Mouse (Mus musculus): ENCODE data around the gene Abhd11. TPM values are rescaled to one million over a fixed set of nuclear protein-coding genes. Genes with fewer than 3 reads are reported as not detected.

Abhd11 gene
- polyA plus RNA-seq, 1 experiment from 2014 or later, result 59.9 TPM

GRCm38 (mm10) chr5:134970671-134971070 is 38.3 kb upstream of the Abhd11 start:
- 51% methylated on average over 8 of the region's 8 CpGs for WGBS (ENCODE audit: insufficient replicate concordance)
- ATAC-seq (replicated peaks; ENCODE audit: insufficient number of reproducible peaks, low FRiP score, low TSS enrichment), result no peak
- Histone ChIP-seq H3K36me3 (ENCODE audit: control insufficient read depth, insufficient read depth, low read length) (no peaks in the 10 kb centered on the region), H3K9ac (ENCODE audit: low read depth, low read length) (no peak overlapping the region), H3K27me3 (ENCODE audit: control insufficient read depth, insufficient read depth, low read length) (peaks cover 4% of the 10 kb centered on the region; the same call in 1 of the 2 replicates), H3K4me1 (ENCODE audit: control insufficient read depth, insufficient read depth, low read length) (peaks cover 8% of the 10 kb centered on the region; the same call in 1 of the 2 replicates), H3K4me3 (ENCODE audit: low read depth, low read length) (no peak overlapping the region), H3K27ac (ENCODE audit: low read depth, low read length) (no peak overlapping the region), H3K9me3 (replicated peaks; ENCODE audit: control insufficient read depth, low read length) (no peaks in the 10 kb centered on the region), H3K4me2 (no peak overlapping the region)

DNA sequence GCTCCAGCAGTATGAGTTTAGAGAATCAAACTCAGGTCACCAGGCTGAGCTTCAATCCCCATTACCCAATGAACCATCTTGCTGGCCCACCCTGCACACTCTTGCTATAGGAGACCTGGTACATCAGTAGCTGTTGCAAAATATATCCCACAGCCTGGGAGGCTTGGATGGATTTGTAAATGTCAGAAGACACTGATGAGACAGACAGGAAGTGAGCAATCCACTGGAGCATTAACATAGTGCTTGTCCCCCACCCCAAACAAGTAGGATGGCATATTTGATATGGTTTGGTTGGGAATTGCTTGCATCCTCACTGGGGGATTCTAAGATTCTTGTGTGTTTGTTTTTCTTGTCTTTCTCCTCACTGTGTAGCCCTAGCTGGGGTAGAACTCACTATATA is 35.9 kb upstream of the Abhd11 start:
- no peaks in the 10 kb centered on the region for H3K36me3 ChIP-seq (ENCODE audit: control insufficient read depth, insufficient read depth, low read length)
- H3K4me2 ChIP-seq, result no peak overlapping the region
- no peak for ATAC-seq (replicated peaks; ENCODE audit: insufficient number of reproducible peaks, low FRiP score, low TSS enrichment)
- peaks cover 8% of the 10 kb centered on the region; the same call in 1 of the 2 replicates for H3K4me1 ChIP-seq (ENCODE audit: control insufficient read depth, insufficient read depth, low read length)
- no peak overlapping the region for H3K9ac ChIP-seq (ENCODE audit: low read depth, low read length)
- no peak overlapping the region for H3K27ac ChIP-seq (ENCODE audit: low read depth, low read length)
- no peaks in the 10 kb centered on the region for H3K27me3 ChIP-seq (ENCODE audit: control insufficient read depth, insufficient read depth, low read length)
- H3K4me3 ChIP-seq (ENCODE audit: low read depth, low read length), result no peak overlapping the region
- no peaks in the 10 kb centered on the region for H3K9me3 ChIP-seq (replicated peaks; ENCODE audit: control insufficient read depth, low read length)

DNA sequence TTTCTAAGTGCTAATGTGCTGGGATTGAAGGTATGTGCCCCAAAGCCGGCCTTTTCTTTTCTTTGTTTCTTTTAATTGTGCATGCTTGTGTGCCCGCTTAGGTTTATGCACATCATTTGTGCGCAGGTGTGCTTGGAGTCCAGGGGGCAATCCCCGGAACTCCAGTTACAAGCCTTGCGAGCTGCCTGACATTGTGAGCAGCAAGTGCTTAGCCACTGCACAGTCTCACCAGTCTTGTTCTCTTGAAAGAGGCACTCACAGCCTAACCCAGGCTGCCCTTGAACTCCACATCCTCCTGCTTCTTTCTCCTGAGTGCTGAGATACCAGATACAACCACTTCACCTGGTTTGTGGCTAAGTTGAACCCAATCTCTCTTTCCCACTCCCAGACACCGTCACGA is 35.4 kb upstream of the Abhd11 start:
- Histone ChIP-seq H3K4me3 (ENCODE audit: low read depth, low read length) (no peak overlapping the region), H3K9ac (ENCODE audit: low read depth, low read length) (no peak overlapping the region), H3K36me3 (ENCODE audit: control insufficient read depth, insufficient read depth, low read length) (no peaks in the 10 kb centered on the region), H3K27ac (ENCODE audit: low read depth, low read length) (no peak overlapping the region), H3K27me3 (ENCODE audit: control insufficient read depth, insufficient read depth, low read length) (no peaks in the 10 kb centered on the region), H3K4me2 (no peak overlapping the region), H3K9me3 (replicated peaks; ENCODE audit: control insufficient read depth, low read length) (no peaks in the 10 kb centered on the region), H3K4me1 (ENCODE audit: control insufficient read depth, insufficient read depth, low read length) (peaks cover 8% of the 10 kb centered on the region; the same call in 1 of the 2 replicates)
- WGBS (ENCODE audit: insufficient replicate concordance), result 76% methylated on average over 7 of the region's 7 CpGs
- ATAC-seq (replicated peaks; ENCODE audit: insufficient number of reproducible peaks, low FRiP score, low TSS enrichment), result no peak

GRCm38 (mm10) chr5:134974294-134974693 is 34.7 kb upstream of the Abhd11 start:
- 0 out of 2 replicates have a peak overlapping the region, but pooled peaks have one; percentile 15 for H3K27ac ChIP-seq (ENCODE audit: low read depth, low read length)

GRCm38 (mm10) chr5:134974921-134975320 is 34.0 kb upstream of the Abhd11 start:
- Histone ChIP-seq H3K27ac (ENCODE audit: low read depth, low read length) (no peak overlapping the region), H3K9me3 (replicated peaks; ENCODE audit: control insufficient read depth, low read length) (no peaks in the 10 kb centered on the region), H3K4me1 (ENCODE audit: control insufficient read depth, insufficient read depth, low read length) (peaks cover 8% of the 10 kb centered on the region; the same call in 1 of the 2 replicates), H3K27me3 (ENCODE audit: control insufficient read depth, insufficient read depth, low read length) (no peaks in the 10 kb centered on the region), H3K4me3 (ENCODE audit: low read depth, low read length) (no peak overlapping the region), H3K4me2 (no peak overlapping the region), H3K9ac (ENCODE audit: low read depth, low read length) (no peak overlapping the region), H3K36me3 (ENCODE audit: control insufficient read depth, insufficient read depth, low read length) (no peaks in the 10 kb centered on the region)
- 50% methylated on average over 2 of the region's 2 CpGs for WGBS (ENCODE audit: insufficient replicate concordance)
- no peak for ATAC-seq (replicated peaks; ENCODE audit: insufficient number of reproducible peaks, low FRiP score, low TSS enrichment)

More at GRCm38 (mm10) chr5:134974294-134974693, 34.7 kb upstream of the Abhd11 start:
- H3K4me1 ChIP-seq (ENCODE audit: control insufficient read depth, insufficient read depth, low read length), result peaks cover 8% of the 10 kb centered on the region; the same call in 1 of the 2 replicates
- no peak overlapping the region for H3K9ac ChIP-seq (ENCODE audit: low read depth, low read length)
- H3K4me2 ChIP-seq, result peak overlapping the region; percentile 22; the same call in 1 of the 2 replicates
- H3K27me3 ChIP-seq (ENCODE audit: control insufficient read depth, insufficient read depth, low read length), result no peaks in the 10 kb centered on the region
- H3K36me3 ChIP-seq (ENCODE audit: control insufficient read depth, insufficient read depth, low read length), result no peaks in the 10 kb centered on the region
- ATAC-seq (replicated peaks; ENCODE audit: insufficient number of reproducible peaks, low FRiP score, low TSS enrichment), result 0 out of 2 replicates have a peak, but pooled peaks have one; percentile 29
- H3K9me3 ChIP-seq (replicated peaks; ENCODE audit: control insufficient read depth, low read length), result no peaks in the 10 kb centered on the region
- H3K4me3 ChIP-seq (ENCODE audit: low read depth, low read length), result no peak overlapping the region
- 10% methylated on average over 7 of the region's 7 CpGs for WGBS (ENCODE audit: insufficient replicate concordance)

DNA sequence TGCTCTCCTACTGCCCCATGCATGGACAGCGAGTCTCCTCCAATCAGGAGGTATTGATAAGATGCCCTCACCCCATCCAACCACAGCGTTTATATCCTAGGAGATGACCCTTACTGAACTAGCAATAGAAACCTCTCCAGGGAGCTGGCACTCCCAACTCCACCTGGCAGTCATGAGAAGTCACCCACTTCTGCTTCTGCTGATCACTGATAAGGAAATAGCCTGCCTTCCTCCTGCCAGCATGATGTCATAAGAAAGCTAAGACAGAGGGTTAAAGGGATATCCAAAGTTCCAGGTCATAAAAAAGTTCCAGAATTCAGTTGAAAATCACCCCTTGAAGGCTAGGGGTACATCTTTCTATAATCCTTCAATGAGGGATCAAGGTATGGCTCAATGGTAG is 32.8 kb upstream of the Abhd11 start:
- Histone ChIP-seq H3K27ac (ENCODE audit: low read depth, low read length) (no peak overlapping the region), H3K9ac (ENCODE audit: low read depth, low read length) (no peak overlapping the region), H3K36me3 (ENCODE audit: control insufficient read depth, insufficient read depth, low read length) (no peaks in the 10 kb centered on the region), H3K27me3 (ENCODE audit: control insufficient read depth, insufficient read depth, low read length) (no peaks in the 10 kb centered on the region), H3K4me3 (ENCODE audit: low read depth, low read length) (no peak overlapping the region), H3K4me1 (ENCODE audit: control insufficient read depth, insufficient read depth, low read length) (peaks cover 8% of the 10 kb centered on the region; the same call in 1 of the 2 replicates), H3K9me3 (replicated peaks; ENCODE audit: control insufficient read depth, low read length) (no peaks in the 10 kb centered on the region), H3K4me2 (no peak overlapping the region)
- WGBS (ENCODE audit: insufficient replicate concordance), result 73% methylated on average over 2 of the region's 2 CpGs
- no peak for ATAC-seq (replicated peaks; ENCODE audit: insufficient number of reproducible peaks, low FRiP score, low TSS enrichment)

GRCm38 (mm10) chr5:134976577-134977250 is 32.2 kb upstream of the Abhd11 start:
- ATAC-seq (replicated peaks; ENCODE audit: insufficient number of reproducible peaks, low FRiP score, low TSS enrichment), result no peak

DNA sequence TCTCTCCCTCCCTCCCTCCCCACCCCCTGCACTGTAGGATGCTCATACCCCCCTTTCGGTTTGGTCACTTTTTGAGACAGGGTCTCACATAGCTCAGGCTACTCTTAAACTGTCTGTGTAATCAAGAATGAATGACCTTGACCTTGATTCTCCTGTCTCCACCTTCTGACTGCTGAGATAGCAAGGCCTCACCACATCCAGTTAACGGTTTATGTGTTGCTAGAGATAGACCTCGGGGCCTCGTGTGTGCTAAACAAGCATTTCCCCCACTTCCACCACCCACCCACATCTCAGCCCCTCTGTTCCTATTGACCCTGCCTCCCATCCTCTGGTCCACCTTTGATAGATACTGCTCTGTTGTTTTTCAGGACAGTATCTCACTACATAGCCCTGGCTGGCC is 31.1 kb upstream of the Abhd11 start:
- 49% methylated on average over 4 of the region's 4 CpGs for WGBS (ENCODE audit: insufficient replicate concordance)
- H3K4me3 ChIP-seq (ENCODE audit: low read depth, low read length), result no peak overlapping the region
- H3K27ac ChIP-seq (ENCODE audit: low read depth, low read length), result no peak overlapping the region
- no peak for ATAC-seq (replicated peaks; ENCODE audit: insufficient number of reproducible peaks, low FRiP score, low TSS enrichment)
- H3K27me3 ChIP-seq (ENCODE audit: control insufficient read depth, insufficient read depth, low read length), result no peaks in the 10 kb centered on the region
- H3K9me3 ChIP-seq (replicated peaks; ENCODE audit: control insufficient read depth, low read length), result no peaks in the 10 kb centered on the region
- peaks cover 8% of the 10 kb centered on the region; the same call in 1 of the 2 replicates for H3K4me1 ChIP-seq (ENCODE audit: control insufficient read depth, insufficient read depth, low read length)
- no peak overlapping the region for H3K9ac ChIP-seq (ENCODE audit: low read depth, low read length)
- H3K4me2 ChIP-seq, result no peak overlapping the region
- H3K36me3 ChIP-seq (ENCODE audit: control insufficient read depth, insufficient read depth, low read length), result no peaks in the 10 kb centered on the region

More at GRCm38 (mm10) chr5:134976577-134977250, 32.2 kb upstream of the Abhd11 start:
- Histone ChIP-seq H3K4me3 (ENCODE audit: low read depth, low read length) (no peak overlapping the region), H3K27me3 (ENCODE audit: control insufficient read depth, insufficient read depth, low read length) (no peaks in the 10 kb centered on the region), H3K4me2 (no peak overlapping the region), H3K36me3 (ENCODE audit: control insufficient read depth, insufficient read depth, low read length) (no peaks in the 10 kb centered on the region), H3K4me1 (ENCODE audit: control insufficient read depth, insufficient read depth, low read length) (peaks cover 8% of the 10 kb centered on the region; the same call in 1 of the 2 replicates), H3K9ac (ENCODE audit: low read depth, low read length) (no peak overlapping the region), H3K27ac (ENCODE audit: low read depth, low read length) (no peak overlapping the region), H3K9me3 (replicated peaks; ENCODE audit: control insufficient read depth, low read length) (no peaks in the 10 kb centered on the region)
- 70% methylated on average over 14 of the region's 14 CpGs for WGBS (ENCODE audit: insufficient replicate concordance)

GRCm38 (mm10) chr5:134981149-134981548 is 27.8 kb upstream of the Abhd11 start:
- ATAC-seq (replicated peaks; ENCODE audit: insufficient number of reproducible peaks, low FRiP score, low TSS enrichment), result no peak
- no peaks in the 10 kb centered on the region for H3K9me3 ChIP-seq (replicated peaks; ENCODE audit: control insufficient read depth, low read length)
- H3K9ac ChIP-seq (ENCODE audit: low read depth, low read length), result no peak overlapping the region
- no peaks in the 10 kb centered on the region; the same call in 1 of the 2 replicates for H3K4me1 ChIP-seq (ENCODE audit: control insufficient read depth, insufficient read depth, low read length)
- no peak overlapping the region for H3K4me2 ChIP-seq
- H3K4me3 ChIP-seq (ENCODE audit: low read depth, low read length), result no peak overlapping the region
- H3K27ac ChIP-seq (ENCODE audit: low read depth, low read length), result no peak overlapping the region
- WGBS (ENCODE audit: insufficient replicate concordance), result 40% methylated on average over 10 of the region's 10 CpGs
- H3K36me3 ChIP-seq (ENCODE audit: control insufficient read depth, insufficient read depth, low read length), result no peaks in the 10 kb centered on the region
- peaks cover 20% of the 10 kb centered on the region for H3K27me3 ChIP-seq (ENCODE audit: control insufficient read depth, insufficient read depth, low read length)

Measured in heart, embryonic 11.5 days (tissue).